Mouse (Mus musculus) heart, embryonic 10.5 days (tissue): ENCODE results near the gene Gnas. TPM values are rescaled to one million over a fixed set of nuclear protein-coding genes. Genes with fewer than 3 reads are reported as not detected.

Source experiments
- DNase-seq: peaks from one replicate; pipeline ENCODE4 v3.0.0-alpha.2; 2017; ENCODE audit warnings: low spot score
- H3K27ac ChIP-seq: fragments of 300-500 bp; sonication (generic); 2 replicates; pipeline ENCODE4 v1.5.1; 2016; ENCODE audit warnings: mild to moderate bottlenecking
- H3K27me3 ChIP-seq: fragments of 300-500 bp; sonication (generic); 2 replicates; pipeline ENCODE4 v1.6.1; 2016; ENCODE audit warnings: mild to moderate bottlenecking; ENCODE audit not compliant: poor library complexity, insufficient read depth, severe bottlenecking
- H3K36me3 ChIP-seq: fragments of 300-500 bp; sonication (generic); 2 replicates; pipeline ENCODE4 v1.6.1; 2016; ENCODE audit warnings: mild to moderate bottlenecking, moderate library complexity
- H3K4me1 ChIP-seq: fragments of 300-500 bp; sonication (generic); 2 replicates; pipeline ENCODE4 v1.6.1; 2016; ENCODE audit warnings: mild to moderate bottlenecking
- H3K4me3 ChIP-seq: fragments of 300-500 bp; sonication (generic); 2 replicates; pipeline ENCODE4 v1.5.1; 2016; ENCODE audit warnings: mild to moderate bottlenecking, moderate library complexity
- H3K9me3 ChIP-seq: fragments of 300-500 bp; sonication (generic); 2 replicates; pipeline ENCODE4 v1.6.1; 2016; ENCODE audit warnings: mild to moderate bottlenecking, moderate library complexity
- WGBS: fragments of 180-500 bp; shearing (Covaris S2); methylation state at CpG from one replicate; pipeline ENCODE4 v1.1.7; 2016; 5-methylcytosine and 5-hydroxymethylcytosine counted together
- polyA plus RNA-seq: library from polyadenylated mRNA; unstranded; fragments of >200 nt; fragmentation: Nextera tagmentation; extraction: Ambion mirVana; gene quantifications from 2 replicates; pipeline ENCODE4 v1.2.1, GENCODE M21; 2016

The Gnas gene
- polyA plus RNA-seq, 1 experiment from 2014 or later, result 1,128 TPM

GRCm38 (mm10) chr2:174279771-174280170 is 4.3 kb upstream of the Gnas start:
- H3K27ac ChIP-seq, result no peak overlapping the region
- peaks cover 8% of the 10 kb centered on the region; the same call in 1 of the 2 replicates for H3K27me3 ChIP-seq
- DNase-seq, result no peak
- H3K9me3 ChIP-seq, result peaks cover 2% of the 10 kb centered on the region; the same call in 1 of the 2 replicates
- peaks cover 12% of the 10 kb centered on the region for H3K4me1 ChIP-seq
- 64% methylated on average over 8 of the region's 8 CpGs for WGBS
- H3K4me3 ChIP-seq, result no peak overlapping the region
- H3K36me3 ChIP-seq, result peaks cover 55% of the 10 kb centered on the region

GRCm38 (mm10) chr2:174283341-174283740 is 779 bp upstream of the Gnas start:
- Histone ChIP-seq H3K9me3 (peaks cover 3% of the 10 kb centered on the region; the same call in 1 of the 2 replicates), H3K27ac (no peak overlapping the region), H3K4me1 (peaks cover 13% of the 10 kb centered on the region; the same call in 1 of the 2 replicates), H3K27me3 (peaks cover 41% of the 10 kb centered on the region), H3K36me3 (peaks cover 84% of the 10 kb centered on the region), H3K4me3 (peak overlapping the region; percentile 50)
- 54% methylated on average over 11 of the region's 11 CpGs for WGBS
- no peak for DNase-seq

GRCm38 (mm10) chr2:174284807-174285457 is 812 bp downstream of the Gnas start:
- peaks cover 13% of the 10 kb centered on the region; the same call in 1 of the 2 replicates for H3K4me1 ChIP-seq
- no peak for DNase-seq
- no peak overlapping the region for H3K27ac ChIP-seq
- H3K36me3 ChIP-seq, result peaks cover 86% of the 10 kb centered on the region
- peaks cover 54% of the 10 kb centered on the region for H3K27me3 ChIP-seq
- 54% methylated on average over 58 of the region's 58 CpGs for WGBS
- H3K4me3 ChIP-seq, result peak overlapping the region; percentile 50
- H3K9me3 ChIP-seq, result peaks cover 3% of the 10 kb centered on the region; the same call in 1 of the 2 replicates

GRCm38 (mm10) chr2:174285921-174286470 is 1.9 kb downstream of the Gnas start:
- peaks cover 75% of the 10 kb centered on the region for H3K36me3 ChIP-seq
- H3K27me3 ChIP-seq, result peaks cover 54% of the 10 kb centered on the region

GRCm38 (mm10) chr2:174287921-174288320 is 3.8 kb downstream of the Gnas start:
- Histone ChIP-seq H3K4me3 (no peak overlapping the region), H3K9me3 (peaks cover 3% of the 10 kb centered on the region; the same call in 1 of the 2 replicates), H3K36me3 (peaks cover 57% of the 10 kb centered on the region), H3K27ac (no peak overlapping the region), H3K27me3 (peaks cover 54% of the 10 kb centered on the region), H3K4me1 (peaks cover 36% of the 10 kb centered on the region)
- no peak for DNase-seq
- WGBS, result 41% methylated on average over 7 of the region's 7 CpGs

More at GRCm38 (mm10) chr2:174285921-174286470, 1.9 kb downstream of the Gnas start:
- peak overlapping the region; percentile 18; the same call in 1 of the 2 replicates for H3K4me3 ChIP-seq
- H3K9me3 ChIP-seq, result peaks cover 3% of the 10 kb centered on the region; the same call in 1 of the 2 replicates
- no peak overlapping the region for H3K27ac ChIP-seq
- WGBS, result 48% methylated on average over 34 of the region's 34 CpGs
- no peak for DNase-seq
- H3K4me1 ChIP-seq, result peaks cover 19% of the 10 kb centered on the region

- H3K27me3 ChIP-seq, result peaks cover 54% of the 10 kb centered on the region
- peaks cover 47% of the 10 kb centered on the region for H3K36me3 ChIP-seq
- WGBS, result 53% methylated on average over 12 of the region's 12 CpGs
- H3K4me3 ChIP-seq, result no peak overlapping the region
- peaks cover 38% of the 10 kb centered on the region for H3K4me1 ChIP-seq
- peaks cover 3% of the 10 kb centered on the region; the same call in 1 of the 2 replicates for H3K9me3 ChIP-seq
- no peak for DNase-seq
- no peak overlapping the region for H3K27ac ChIP-seq
Observed at GRCm38 (mm10) chr2:174288673-174289430, 4.7 kb downstream of the Gnas start.

- H3K4me3 ChIP-seq, result peak overlapping the region; percentile 15; the same call in 1 of the 2 replicates
- H3K9me3 ChIP-seq, result peaks cover 15% of the 10 kb centered on the region
- DNase-seq, result no peak
- H3K27me3 ChIP-seq, result peaks cover 32% of the 10 kb centered on the region
- no peak overlapping the region for H3K27ac ChIP-seq
- peaks cover 24% of the 10 kb centered on the region for H3K36me3 ChIP-seq
- peaks cover 25% of the 10 kb centered on the region for H3K4me1 ChIP-seq
- WGBS, result 62% methylated on average over 8 of the region's 8 CpGs
Observed at GRCm38 (mm10) chr2:174291029-174291661, 7.0 kb downstream of the Gnas start.

GRCm38 (mm10) chr2:174291662-174292030 is 7.5 kb downstream of the Gnas start:
- Histone ChIP-seq H3K36me3 (peaks cover 19% of the 10 kb centered on the region), H3K27ac (no peak overlapping the region), H3K9me3 (peaks cover 19% of the 10 kb centered on the region), H3K4me1 (peaks cover 25% of the 10 kb centered on the region), H3K4me3 (peak overlapping the region; percentile 43), H3K27me3 (peaks cover 27% of the 10 kb centered on the region; the same call in 1 of the 2 replicates)
- WGBS, result 53% methylated on average over 2 of the region's 2 CpGs
- no peak for DNase-seq

- H3K27me3 ChIP-seq, result peaks cover 26% of the 10 kb centered on the region
- peak overlapping the region; percentile 71 for H3K4me3 ChIP-seq
- H3K9me3 ChIP-seq, result peaks cover 40% of the 10 kb centered on the region
- H3K4me1 ChIP-seq, result peaks cover 39% of the 10 kb centered on the region
- no peak for DNase-seq
- H3K36me3 ChIP-seq, result peaks cover 10% of the 10 kb centered on the region; the same call in 1 of the 2 replicates
- 51% methylated on average over 8 of the region's 8 CpGs for WGBS
- H3K27ac ChIP-seq, result peak overlapping the region; percentile 93
Observed at GRCm38 (mm10) chr2:174294457-174294856, 10.3 kb downstream of the Gnas start.

GRCm38 (mm10) chr2:174295175-174295899 is 11.2 kb downstream of the Gnas start:
- 54% methylated on average over 36 of the region's 36 CpGs for WGBS
- Histone ChIP-seq H3K36me3 (peaks cover 16% of the 10 kb centered on the region; the same call in 1 of the 2 replicates), H3K27ac (peak overlapping the region; percentile 93), H3K27me3 (peaks cover 29% of the 10 kb centered on the region), H3K9me3 (peaks cover 49% of the 10 kb centered on the region), H3K4me1 (peaks cover 44% of the 10 kb centered on the region), H3K4me3 (peak overlapping the region; percentile 71)
- DNase-seq, result peak; percentile 97

- Histone ChIP-seq H3K4me3 (peak overlapping the region; percentile 71), H3K4me1 (peaks cover 40% of the 10 kb centered on the region), H3K27ac (peak overlapping the region; percentile 93), H3K36me3 (peaks cover 17% of the 10 kb centered on the region; the same call in 1 of the 2 replicates), H3K27me3 (peaks cover 29% of the 10 kb centered on the region), H3K9me3 (peaks cover 55% of the 10 kb centered on the region)
- WGBS, result 55% methylated on average over 29 of the region's 29 CpGs
- no peak for DNase-seq
Observed at GRCm38 (mm10) chr2:174295900-174296465, 11.9 kb downstream of the Gnas start.
